Mouse (Mus musculus) retina, postnatal 1 day (tissue): ENCODE data around the gene Tgif2.
"Not testable (repeated sequence)": the region's sequence is repeated elsewhere in the genome, so short reads cannot be mapped to it uniquely, and the experiment has no call there.

Experiments
- DNase-seq: peaks from one replicate; pipeline ENCODE4 v3.0.0-alpha.2; 2012

Gene Tgif2

GRCm38 (mm10) chr2:156843331-156843730 is 3.5 kb downstream of the Tgif2 start:
- DNase-seq: no peak

- no peak for DNase-seq
These were observed 4.9 kb downstream of the Tgif2 start for GRCm38 (mm10) chr2:156844715-156845114.

- DNase-seq: no peak
These were observed 7.8 kb downstream of the Tgif2 start for GRCm38 (mm10) chr2:156847653-156848052.

GRCm38 (mm10) chr2:156848526-156849182 is 8.8 kb downstream of the Tgif2 start:
- DNase-seq: no peak

- no peak for DNase-seq
These were observed 10.7 kb downstream of the Tgif2 start for GRCm38 (mm10) chr2:156850505-156850904.

GRCm38 (mm10) chr2:156853584-156853983 is 13.8 kb downstream of the Tgif2 start:
- DNase-seq: not testable (repeated sequence)

- DNase-seq: peak; percentile 68
These were observed 14.4 kb downstream of the Tgif2 start for GRCm38 (mm10) chr2:156853999-156854771.

- no peak for DNase-seq
These were observed 16.5 kb downstream of the Tgif2 start for GRCm38 (mm10) chr2:156856311-156856710.

- no peak for DNase-seq
These were observed 17.6 kb downstream of the Tgif2 start for GRCm38 (mm10) chr2:156857385-156857791.

GRCm38 (mm10) chr2:156857835-156858234 is 18.0 kb downstream of the Tgif2 start, which contains the start of gene 4930518I15Rik:
Gene 4930518I15Rik (minus strand): TSS chr2:156857946.
- DNase-seq: no peak

GRCm38 (mm10) chr2:156858671-156859070 is 18.9 kb downstream of the Tgif2 start:
- DNase-seq: no peak

- DNase-seq: peak; percentile 56
These were observed 22.4 kb downstream of the Tgif2 start for GRCm38 (mm10) chr2:156862041-156862717.

GRCm38 (mm10) chr2:156862772-156863486 is 23.1 kb downstream of the Tgif2 start, which contains the start of gene Rab5if:
Gene Rab5if (plus strand): TSS chr2:156863128.
- DNase-seq: peak; percentile 98

GRCm38 (mm10) chr2:156863487-156864160 is 23.8 kb downstream of the Tgif2 start:
- DNase-seq: no peak

- DNase-seq: no peak
These were observed 24.7 kb downstream of the Tgif2 start for GRCm38 (mm10) chr2:156864481-156864880.

GRCm38 (mm10) chr2:156868994-156869393 is 29.2 kb downstream of the Tgif2 start:
- no peak for DNase-seq

GRCm38 (mm10) chr2:156869554-156869953 is 29.7 kb downstream of the Tgif2 start:
- no peak for DNase-seq

GRCm38 (mm10) chr2:156870519-156870918 is 30.7 kb downstream of the Tgif2 start:
- DNase-seq: no peak

GRCm38 (mm10) chr2:156873629-156874028 is 33.8 kb downstream of the Tgif2 start:
- peak; percentile 79 for DNase-seq

- no peak for DNase-seq
These were observed 34.4 kb downstream of the Tgif2 start for GRCm38 (mm10) chr2:156874047-156874759.

- no peak for DNase-seq
These were observed 35.1 kb downstream of the Tgif2 start for GRCm38 (mm10) chr2:156874760-156875510.
